Mouse (Mus musculus) bone marrow macrophage, adult 2 months (primary cell): ENCODE measurements at regions not wholly inside any gene's neighbourhood (a gene's known extent, or its start where the extent isn't known, plus 50 kb on each side); places are given as distances from the start of the nearest gene placed in this dataset.

Experiments
- CTCF ChIP-seq: IDR thresholded peaks from 2 replicates; pipeline ENCODE4 v1.5.1; 2012; ENCODE audit warnings: low read depth, mild to moderate bottlenecking, low read length, moderate library complexity
- POLR2A ChIP-seq: IDR thresholded peaks from 2 replicates; pipeline ENCODE4 v1.6.1; 2012; ENCODE audit warnings: mild to moderate bottlenecking, low read depth, low read length, borderline replicate concordance

GRCm38 (mm10) chr8:103903635-103904034 lies 197.8 kb upstream of the Cdh5 start:
- TF ChIP-seq POLR2A (no peak), CTCF (no peak)
